Mouse (Mus musculus): ENCODE data around the gene Dnm1. TPM values are rescaled to one million over a fixed set of nuclear protein-coding genes. Genes with fewer than 3 reads are reported as not detected.
"Not testable (repeated sequence)": the region's sequence is repeated elsewhere in the genome, so short reads cannot be mapped to it uniquely, and the experiment has no call there.

The Dnm1 gene
- polyA plus RNA-seq, 1 experiment from 2014 or later: 2.7 TPM

DNA sequence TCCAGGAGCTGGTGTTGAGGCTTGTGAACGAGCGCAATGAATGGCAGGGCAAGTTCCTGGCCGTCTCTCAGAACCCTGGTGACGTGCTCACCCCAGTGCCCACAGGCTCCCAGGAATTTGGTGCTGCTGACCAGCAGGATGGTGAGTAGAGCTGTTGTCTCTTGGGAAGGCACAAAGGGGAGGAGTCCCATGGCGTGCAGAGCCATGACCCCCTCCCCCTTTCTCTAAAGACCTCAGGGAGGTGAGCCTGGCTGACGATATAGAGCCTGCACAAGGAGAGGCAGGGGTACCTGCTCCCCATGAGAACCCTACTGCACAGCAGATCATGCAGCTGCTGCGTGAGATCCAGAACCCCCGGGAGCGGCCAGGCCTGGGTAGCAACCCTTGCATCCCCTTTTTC, 47.0 kb downstream of the Dnm1 start:
- peaks cover 46% of the 10 kb centered on the region for H3K36me3 ChIP-seq (ENCODE audit: control insufficient read depth, insufficient read depth)
- no peak overlapping the region for H3K27ac ChIP-seq (ENCODE audit: low read length)
- 81% methylated on average over 9 of the region's 9 CpGs for WGBS
- no peak overlapping the region for H3K4me3 ChIP-seq (ENCODE audit: low read length)
- ATAC-seq (replicated peaks; ENCODE audit: extremely low read depth, insufficient read depth, low FRiP score): no peak
- H3K27me3 ChIP-seq (ENCODE audit: control insufficient read depth, insufficient read depth, low read length): 0 out of 2 replicates have a peak, but pooled peaks cover 4% of the 10 kb centered on the region
- no peak overlapping the region for H3K9ac ChIP-seq (ENCODE audit: low read length)
- H3K4me1 ChIP-seq (ENCODE audit: control insufficient read depth, insufficient read depth, low read length): no peaks in the 10 kb centered on the region; the same call in 1 of the 2 replicates
- no peak overlapping the region for H3K4me2 ChIP-seq (ENCODE audit: low read depth, low read length)
- H3K9me3 ChIP-seq (replicated peaks; ENCODE audit: control insufficient read depth, low read length): no peaks in the 10 kb centered on the region

DNA sequence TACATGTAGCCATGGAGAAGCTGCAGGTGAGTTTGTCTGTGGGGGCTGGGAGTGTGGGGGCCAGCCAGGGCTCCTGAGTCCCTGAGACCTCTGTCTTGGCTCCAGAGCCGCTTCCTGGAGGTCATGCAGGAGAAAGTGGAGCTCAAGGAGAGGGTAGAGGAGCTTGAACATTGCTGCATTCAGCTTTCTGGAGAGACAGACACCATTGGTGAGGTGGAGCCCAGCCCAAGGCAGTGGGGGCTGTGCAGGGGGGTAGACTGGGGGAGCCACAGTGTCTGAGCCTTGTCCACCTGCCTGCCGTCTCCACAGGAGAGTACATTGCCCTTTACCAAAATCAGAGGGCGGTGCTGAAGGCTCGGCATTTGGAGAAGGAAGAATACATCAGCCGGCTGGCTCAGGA, 47.5 kb downstream of the Dnm1 start:
- Histone ChIP-seq H3K36me3 (ENCODE audit: control insufficient read depth, insufficient read depth) (peaks cover 48% of the 10 kb centered on the region), H3K4me1 (ENCODE audit: control insufficient read depth, insufficient read depth, low read length) (no peaks in the 10 kb centered on the region), H3K9ac (ENCODE audit: low read length) (no peak overlapping the region), H3K27me3 (ENCODE audit: control insufficient read depth, insufficient read depth, low read length) (no peaks in the 10 kb centered on the region), H3K4me3 (ENCODE audit: low read length) (no peak overlapping the region), H3K4me2 (ENCODE audit: low read depth, low read length) (no peak overlapping the region), H3K27ac (ENCODE audit: low read length) (no peak overlapping the region), H3K9me3 (replicated peaks; ENCODE audit: control insufficient read depth, low read length) (no peaks in the 10 kb centered on the region)
- no peak for ATAC-seq (replicated peaks; ENCODE audit: extremely low read depth, insufficient read depth, low FRiP score)
- WGBS: 86% methylated on average over 5 of the region's 5 CpGs

DNA sequence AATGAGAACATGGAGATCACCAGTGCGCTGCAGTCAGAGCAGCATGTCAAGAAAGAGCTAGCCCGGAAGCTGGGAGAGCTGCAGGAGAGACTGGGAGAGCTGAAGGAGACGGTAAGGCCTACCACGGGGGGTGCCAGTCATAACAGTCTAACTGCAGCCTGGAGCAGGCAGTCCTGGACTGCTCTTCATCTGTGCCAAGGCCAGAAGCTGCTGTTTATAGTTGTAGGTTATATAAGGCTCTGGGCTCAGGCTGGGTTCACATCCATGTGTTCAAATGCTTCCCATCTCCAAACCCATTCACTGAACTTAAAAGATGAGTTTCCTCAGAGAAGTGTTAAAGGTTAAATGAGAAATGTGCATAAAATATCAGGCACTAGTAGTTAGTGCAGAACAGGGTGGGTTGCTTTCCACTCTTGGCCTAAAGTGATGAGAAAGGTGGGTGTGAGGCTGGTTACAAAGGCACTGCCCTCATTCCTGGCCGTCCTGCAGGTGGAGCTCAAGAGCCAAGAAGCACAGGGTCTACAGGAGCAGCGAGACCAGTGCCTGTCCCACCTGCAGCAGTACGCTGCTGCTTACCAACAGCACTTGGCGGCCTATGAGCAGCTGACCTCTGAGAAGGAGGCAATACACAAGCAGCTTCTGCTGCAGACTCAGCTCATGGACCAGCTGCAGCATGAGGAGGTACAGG, 48.8 kb downstream of the Dnm1 start:
- no peak overlapping the region for H3K9ac ChIP-seq (ENCODE audit: low read length)
- no peak overlapping the region for H3K4me2 ChIP-seq (ENCODE audit: low read depth, low read length)
- no peak overlapping the region for H3K27ac ChIP-seq (ENCODE audit: low read length)
- H3K4me3 ChIP-seq (ENCODE audit: low read length): no peak overlapping the region
- peaks cover 57% of the 10 kb centered on the region for H3K36me3 ChIP-seq (ENCODE audit: control insufficient read depth, insufficient read depth)
- H3K4me1 ChIP-seq (ENCODE audit: control insufficient read depth, insufficient read depth, low read length): no peaks in the 10 kb centered on the region
- no peaks in the 10 kb centered on the region for H3K9me3 ChIP-seq (replicated peaks; ENCODE audit: control insufficient read depth, low read length)
- H3K27me3 ChIP-seq (ENCODE audit: control insufficient read depth, insufficient read depth, low read length): no peaks in the 10 kb centered on the region
- ATAC-seq (replicated peaks; ENCODE audit: extremely low read depth, insufficient read depth, low FRiP score): peak; percentile 28; the same call in 1 of the 2 replicates
- 60% methylated on average over 8 of the region's 8 CpGs for WGBS

DNA sequence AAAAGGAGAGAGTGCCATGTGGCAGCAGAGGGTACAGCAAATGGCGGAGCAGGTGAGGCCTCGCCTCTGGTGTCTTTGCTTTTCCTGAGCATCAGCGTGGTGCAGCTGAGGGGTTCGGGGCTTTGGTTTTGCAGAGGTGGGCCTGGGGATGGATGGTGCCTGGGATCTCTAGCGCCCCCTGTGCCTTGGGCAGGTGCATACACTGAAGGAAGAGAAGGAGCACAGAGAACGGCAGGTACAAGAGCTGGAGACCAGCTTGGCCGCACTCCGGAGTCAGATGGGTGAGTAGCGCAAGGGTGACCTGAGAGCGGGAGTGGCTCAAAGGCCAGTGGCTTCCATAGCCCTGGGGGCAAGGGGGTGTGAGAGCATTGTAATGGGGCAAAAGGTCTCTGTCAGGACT, 50.2 kb downstream of the Dnm1 start:
- Histone ChIP-seq H3K4me1 (ENCODE audit: control insufficient read depth, insufficient read depth, low read length) (no peaks in the 10 kb centered on the region), H3K9ac (ENCODE audit: low read length) (no peak overlapping the region), H3K4me3 (ENCODE audit: low read length) (no peak overlapping the region), H3K4me2 (ENCODE audit: low read depth, low read length) (no peak overlapping the region), H3K9me3 (replicated peaks; ENCODE audit: control insufficient read depth, low read length) (no peaks in the 10 kb centered on the region), H3K27ac (ENCODE audit: low read length) (no peak overlapping the region), H3K36me3 (ENCODE audit: control insufficient read depth, insufficient read depth) (peaks cover 69% of the 10 kb centered on the region), H3K27me3 (ENCODE audit: control insufficient read depth, insufficient read depth, low read length) (no peaks in the 10 kb centered on the region)
- WGBS: 85% methylated on average over 10 of the region's 10 CpGs
- ATAC-seq (replicated peaks; ENCODE audit: extremely low read depth, insufficient read depth, low FRiP score): no peak

DNA sequence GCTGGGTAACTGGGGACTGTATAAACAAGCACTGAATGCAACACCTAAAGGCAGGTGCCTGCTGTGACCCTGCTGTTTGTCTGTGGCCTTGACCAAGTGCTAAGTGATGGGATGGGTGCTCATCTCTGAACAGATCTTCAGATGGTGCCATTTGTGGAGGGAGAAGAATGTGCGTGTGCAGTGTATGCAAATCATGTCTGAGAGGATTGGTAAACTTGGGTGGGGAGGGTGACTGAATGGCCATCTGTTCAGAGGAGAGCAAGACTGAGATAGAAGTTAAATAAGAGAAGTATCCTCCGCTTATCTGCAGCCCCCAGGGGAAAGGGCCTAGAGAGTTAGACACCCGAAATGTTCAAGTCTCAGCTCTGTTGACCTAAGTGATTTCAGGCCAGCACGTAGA, 53.7 kb downstream of the Dnm1 start:
- ATAC-seq (replicated peaks; ENCODE audit: extremely low read depth, insufficient read depth, low FRiP score): no peak

DNA sequence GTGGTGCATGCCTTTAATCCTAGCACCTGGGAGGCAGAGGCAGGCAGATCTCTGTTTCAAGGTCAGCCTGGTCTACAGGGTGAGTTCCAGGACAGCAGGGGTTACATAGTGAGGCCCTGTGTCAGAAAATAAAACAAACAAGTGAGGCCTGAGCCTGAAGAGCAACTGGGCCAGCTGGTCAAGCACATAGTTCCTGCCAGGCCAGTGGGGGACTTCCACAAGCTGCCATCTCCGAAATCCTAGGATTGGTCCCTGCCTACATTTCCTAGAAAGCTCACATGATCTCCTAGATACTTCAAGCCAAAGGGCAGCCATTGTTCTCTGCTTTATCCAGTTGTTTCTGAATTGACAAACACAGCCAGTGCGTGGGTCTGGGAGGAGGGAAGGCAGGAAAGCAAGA, 57.3 kb downstream of the Dnm1 start:
- not testable (repeated sequence) for ATAC-seq (replicated peaks; ENCODE audit: extremely low read depth, insufficient read depth, low FRiP score)

More for the DNA sequence above, 53.7 kb downstream of the Dnm1 start:
- Histone ChIP-seq H3K36me3 (ENCODE audit: control insufficient read depth, insufficient read depth) (peaks cover 54% of the 10 kb centered on the region), H3K27ac (ENCODE audit: low read length) (no peak overlapping the region), H3K4me1 (ENCODE audit: control insufficient read depth, insufficient read depth, low read length) (peaks cover 3% of the 10 kb centered on the region), H3K4me3 (ENCODE audit: low read length) (no peak overlapping the region), H3K9ac (ENCODE audit: low read length) (no peak overlapping the region), H3K9me3 (replicated peaks; ENCODE audit: control insufficient read depth, low read length) (no peaks in the 10 kb centered on the region), H3K4me2 (ENCODE audit: low read depth, low read length) (no peak overlapping the region), H3K27me3 (ENCODE audit: control insufficient read depth, insufficient read depth, low read length) (no peaks in the 10 kb centered on the region)
- 89% methylated on average over 4 of the region's 4 CpGs for WGBS

DNA sequence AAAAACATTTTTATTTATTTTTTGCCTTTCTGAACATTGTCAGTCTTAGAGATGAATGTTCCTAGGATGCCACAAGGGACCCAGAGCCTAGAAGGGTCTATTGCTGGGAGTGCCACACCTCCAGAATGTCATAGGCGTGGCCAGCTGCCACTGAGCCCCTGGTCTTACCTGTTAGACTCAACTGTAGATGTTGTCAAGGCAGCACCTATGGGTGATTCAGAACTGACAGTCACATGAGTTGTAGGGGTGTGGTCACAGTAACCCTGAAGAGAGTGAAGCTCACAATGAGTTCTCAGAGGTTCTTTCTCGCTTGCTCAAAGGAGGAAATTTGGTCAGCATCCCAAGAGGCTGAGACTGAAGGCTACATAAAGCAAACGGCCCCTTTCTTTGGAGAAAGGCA, 57.9 kb downstream of the Dnm1 start:
- H3K27ac ChIP-seq (ENCODE audit: low read length): no peak overlapping the region
- H3K4me2 ChIP-seq (ENCODE audit: low read depth, low read length): no peak overlapping the region
- ATAC-seq (replicated peaks; ENCODE audit: extremely low read depth, insufficient read depth, low FRiP score): no peak
- H3K4me3 ChIP-seq (ENCODE audit: low read length): no peak overlapping the region
- 82% methylated on average over 3 of the region's 3 CpGs for WGBS
- H3K4me1 ChIP-seq (ENCODE audit: control insufficient read depth, insufficient read depth, low read length): peaks cover 13% of the 10 kb centered on the region
- H3K36me3 ChIP-seq (ENCODE audit: control insufficient read depth, insufficient read depth): peaks cover 32% of the 10 kb centered on the region
- H3K9ac ChIP-seq (ENCODE audit: low read length): no peak overlapping the region
- H3K27me3 ChIP-seq (ENCODE audit: control insufficient read depth, insufficient read depth, low read length): no peaks in the 10 kb centered on the region
- H3K9me3 ChIP-seq (replicated peaks; ENCODE audit: control insufficient read depth, low read length): no peaks in the 10 kb centered on the region

More for the DNA sequence above, 57.3 kb downstream of the Dnm1 start:
- not testable (repeated sequence) for H3K27me3 ChIP-seq (ENCODE audit: control insufficient read depth, insufficient read depth, low read length); H3K4me2 ChIP-seq (ENCODE audit: low read depth, low read length); H3K9ac ChIP-seq (ENCODE audit: low read length); H3K9me3 ChIP-seq (replicated peaks; ENCODE audit: control insufficient read depth, low read length); H3K27ac ChIP-seq (ENCODE audit: low read length); H3K4me3 ChIP-seq (ENCODE audit: low read length)
- H3K36me3 ChIP-seq (ENCODE audit: control insufficient read depth, insufficient read depth): peaks cover 35% of the 10 kb centered on the region
- 79% methylated on average over 2 of the region's 2 CpGs for WGBS
- peaks cover 13% of the 10 kb centered on the region for H3K4me1 ChIP-seq (ENCODE audit: control insufficient read depth, insufficient read depth, low read length)

DNA sequence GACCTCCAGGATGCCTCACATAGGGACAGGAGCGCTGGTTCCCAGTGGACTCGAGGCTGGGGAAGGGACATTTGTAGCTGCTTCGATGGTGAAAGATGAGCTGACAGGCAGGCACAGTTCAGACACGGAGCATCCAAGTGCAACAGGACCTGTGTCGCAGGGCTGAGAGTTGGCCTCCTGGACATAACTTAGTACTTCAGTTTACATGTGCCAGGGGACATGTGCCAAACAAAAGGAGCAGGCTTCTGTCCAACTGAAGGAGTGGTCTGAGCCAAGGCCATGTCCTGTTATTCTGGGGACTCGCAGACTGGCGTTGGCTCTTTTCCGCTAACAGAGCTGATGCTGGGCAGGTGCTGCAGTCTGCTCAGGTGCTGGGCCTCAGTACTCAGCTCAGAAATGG, 58.8 kb downstream of the Dnm1 start:
- Histone ChIP-seq H3K36me3 (ENCODE audit: control insufficient read depth, insufficient read depth) (peaks cover 25% of the 10 kb centered on the region), H3K4me1 (ENCODE audit: control insufficient read depth, insufficient read depth, low read length) (peaks cover 17% of the 10 kb centered on the region), H3K4me2 (ENCODE audit: low read depth, low read length) (no peak overlapping the region), H3K27ac (ENCODE audit: low read length) (peak overlapping the region; percentile 52; the same call in 1 of the 2 replicates), H3K27me3 (ENCODE audit: control insufficient read depth, insufficient read depth, low read length) (no peaks in the 10 kb centered on the region), H3K9ac (ENCODE audit: low read length) (no peak overlapping the region), H3K9me3 (replicated peaks; ENCODE audit: control insufficient read depth, low read length) (no peaks in the 10 kb centered on the region), H3K4me3 (ENCODE audit: low read length) (no peak overlapping the region)
- peak; percentile 64 for ATAC-seq (replicated peaks; ENCODE audit: extremely low read depth, insufficient read depth, low FRiP score)
- 54% methylated on average over 8 of the region's 8 CpGs for WGBS

DNA sequence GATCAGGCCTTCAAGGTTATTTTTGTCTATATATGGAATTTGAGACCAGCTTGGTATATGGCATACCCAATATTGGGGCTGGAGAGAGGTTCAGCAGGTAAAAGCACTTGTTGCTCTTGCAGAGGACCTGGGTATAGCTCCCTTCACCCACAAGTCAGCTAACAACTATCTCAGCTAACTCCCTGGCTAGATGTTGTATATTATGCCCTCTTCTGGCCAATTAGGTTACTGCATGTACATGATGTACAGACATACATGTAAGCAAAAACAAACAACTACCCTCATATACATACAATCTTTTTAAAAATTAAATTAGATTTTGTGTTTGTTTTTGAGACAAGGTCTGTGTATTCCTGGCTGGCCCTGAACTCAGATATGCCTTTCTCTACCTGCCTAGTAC, 63.6 kb downstream of the Dnm1 start:
- H3K27me3 ChIP-seq (ENCODE audit: control insufficient read depth, insufficient read depth, low read length): no peaks in the 10 kb centered on the region
- no peaks in the 10 kb centered on the region for H3K9me3 ChIP-seq (replicated peaks; ENCODE audit: control insufficient read depth, low read length)
- no peak overlapping the region for H3K27ac ChIP-seq (ENCODE audit: low read length)
- no peak overlapping the region for H3K4me3 ChIP-seq (ENCODE audit: low read length)
- H3K36me3 ChIP-seq (ENCODE audit: control insufficient read depth, insufficient read depth): peaks cover 5% of the 10 kb centered on the region; the same call in 1 of the 2 replicates
- H3K4me1 ChIP-seq (ENCODE audit: control insufficient read depth, insufficient read depth, low read length): peaks cover 30% of the 10 kb centered on the region
- peak overlapping the region; percentile 94 for H3K4me2 ChIP-seq (ENCODE audit: low read depth, low read length)
- H3K9ac ChIP-seq (ENCODE audit: low read length): no peak overlapping the region
- no peak for ATAC-seq (replicated peaks; ENCODE audit: extremely low read depth, insufficient read depth, low FRiP score)

Data from heart, embryonic 16.5 days (tissue).